Mouse (Mus musculus) thymus, adult 2 months (tissue): Measurements from ENCODE around the gene Opa3.

Experiments
- CTCF ChIP-seq: fragments of 200-500 bp; IDR thresholded peaks from 2 replicates; pipeline ENCODE4 v1.5.1; 2012; ENCODE audit warnings: mild to moderate bottlenecking, control low read depth, low read length, moderate library complexity, borderline replicate concordance; ENCODE audit not compliant: control insufficient read depth, poor library complexity, insufficient read depth; ENCODE audit errors: extremely low read depth
- POLR2A ChIP-seq: fragments of 200-500 bp; IDR thresholded peaks from 2 replicates; pipeline ENCODE4 v1.6.1; 2012; ENCODE audit warnings: mild to moderate bottlenecking, low read length, control low read depth, moderate library complexity; ENCODE audit not compliant: control insufficient read depth, poor library complexity, insufficient read depth; ENCODE audit errors: extremely low read depth

DNA sequence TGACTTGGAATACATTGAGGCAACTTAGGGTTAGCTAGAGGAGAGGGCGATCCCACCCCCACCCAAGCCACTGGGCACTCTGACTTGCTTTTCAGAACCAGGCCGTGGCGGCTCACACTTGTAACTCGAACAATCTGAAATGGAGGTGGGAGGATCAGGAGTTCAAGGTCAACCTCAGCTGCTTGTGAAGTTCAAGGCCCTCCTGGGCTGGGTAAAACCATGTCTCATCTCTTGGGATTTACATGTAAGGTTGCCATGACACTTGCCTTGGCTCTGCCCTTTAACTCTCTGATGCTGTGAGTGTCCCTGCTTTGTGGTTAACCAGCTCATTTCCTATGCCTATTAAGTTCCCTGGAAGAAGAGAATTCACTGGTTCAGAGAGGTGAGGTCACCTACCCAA, 18.6 kb upstream of the Opa3 start:
- no peak for TF ChIP-seq POLR2A
- no peak for TF ChIP-seq CTCF
